Mouse (Mus musculus): ENCODE measurements at regions not wholly inside any gene's neighbourhood (a gene's known extent, or its start where the extent isn't known, plus 50 kb on each side); places are given as distances from the start of the nearest gene placed in this dataset.

DNA sequence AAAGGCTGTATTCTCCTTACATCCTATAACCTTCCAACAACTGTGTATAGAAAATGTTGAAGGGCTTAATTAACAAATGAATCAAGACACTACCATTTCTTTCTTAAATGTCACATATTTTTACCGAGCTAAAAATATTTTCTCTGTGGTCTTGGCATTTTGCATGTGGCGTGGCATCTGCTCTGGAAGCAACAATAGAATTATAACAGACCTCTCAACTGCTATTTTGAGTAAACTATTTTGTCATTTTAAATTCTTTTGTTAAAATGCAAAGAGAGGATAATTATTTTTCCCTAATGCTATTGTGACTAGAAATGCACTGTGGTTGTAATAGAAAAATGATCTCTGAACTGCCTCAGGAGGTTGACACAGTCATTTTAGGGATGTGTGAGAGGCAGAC, 187.9 kb downstream of the Spry2 start:
- peak in 1 of 2 experiments; percentile 25 for DNase-seq

DNA sequence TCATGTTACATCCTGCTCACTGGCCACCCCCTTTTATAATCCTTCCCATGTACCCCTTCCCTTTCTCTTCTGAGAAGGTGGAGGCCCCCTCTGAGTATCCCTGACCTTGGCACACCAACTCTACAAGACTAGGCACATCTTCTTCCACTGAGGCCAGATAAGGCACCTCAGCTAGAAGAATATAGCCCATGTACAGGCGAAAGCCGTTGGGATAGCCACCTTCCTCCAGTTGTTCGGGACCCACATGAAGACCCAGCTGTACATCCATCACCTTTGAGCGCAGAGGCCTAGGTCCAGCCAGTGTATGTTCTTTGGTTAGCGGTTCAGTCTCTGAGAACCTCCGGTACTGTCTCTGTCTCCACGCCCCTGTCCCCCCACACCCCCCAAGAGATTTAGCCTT, 189.9 kb downstream of the Spry2 start:
- DNase-seq = no peak

DNA sequence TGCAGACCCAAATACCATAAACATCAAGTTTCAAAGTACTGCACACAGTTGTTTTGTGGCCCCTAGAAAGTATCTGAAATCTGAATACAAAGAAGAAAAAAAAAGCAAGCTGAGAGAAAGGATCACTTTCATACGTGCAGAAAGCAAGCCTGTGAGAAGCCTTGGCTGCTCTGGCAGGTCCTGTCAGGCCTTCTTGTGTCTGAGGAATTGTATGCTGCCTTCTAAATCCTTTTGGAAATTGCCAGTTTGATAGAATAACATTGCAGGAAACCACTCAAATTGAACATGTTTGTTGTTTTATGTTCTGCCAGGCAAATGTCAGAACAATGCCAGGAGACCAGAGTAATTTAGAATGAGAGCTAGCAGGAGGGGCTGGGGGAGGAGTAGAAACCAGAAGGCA, 198.0 kb downstream of the Spry2 start:
- no peak for DNase-seq

DNA sequence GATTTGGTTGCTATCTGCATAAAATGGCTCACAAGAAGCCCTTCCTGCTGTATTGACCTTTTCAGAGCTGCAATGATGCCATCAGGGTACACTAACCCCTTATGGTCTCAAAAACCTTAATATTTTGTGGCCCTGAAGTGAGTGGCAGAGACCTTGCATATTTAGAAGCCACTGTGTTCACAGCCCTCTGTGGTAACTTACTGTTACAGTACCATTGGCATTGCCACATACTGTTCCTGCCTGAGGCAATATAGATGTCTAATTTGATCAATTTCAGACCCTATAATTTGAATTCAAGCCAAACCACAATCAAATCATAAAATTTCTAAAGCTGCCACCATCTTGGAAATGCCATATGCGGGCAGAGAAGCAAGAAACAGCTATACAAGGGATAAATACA, 198.5 kb downstream of the Spry2 start:
- DNase-seq = no peak

DNA sequence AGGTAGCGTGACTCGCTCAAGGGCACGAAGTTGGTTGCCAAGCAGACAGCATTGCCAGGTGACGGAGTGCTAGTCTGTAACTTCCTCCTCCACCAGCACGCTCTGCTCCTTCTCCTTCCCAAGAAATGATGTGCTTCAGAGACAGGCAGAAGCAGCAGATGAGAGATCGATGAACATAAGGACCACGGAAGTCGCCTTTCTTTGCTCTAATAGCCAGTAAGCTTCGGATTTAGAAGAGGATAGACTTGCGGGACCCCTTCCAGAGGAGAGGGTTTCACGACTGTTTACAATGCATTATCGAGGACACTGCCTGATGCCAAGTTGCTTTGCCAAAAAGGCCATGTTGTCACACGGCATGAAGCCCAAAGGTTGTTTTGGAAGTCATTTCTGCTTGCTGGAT, 199.2 kb downstream of the Spry2 start:
- peak; percentile 83 to 87 for DNase-seq

DNA sequence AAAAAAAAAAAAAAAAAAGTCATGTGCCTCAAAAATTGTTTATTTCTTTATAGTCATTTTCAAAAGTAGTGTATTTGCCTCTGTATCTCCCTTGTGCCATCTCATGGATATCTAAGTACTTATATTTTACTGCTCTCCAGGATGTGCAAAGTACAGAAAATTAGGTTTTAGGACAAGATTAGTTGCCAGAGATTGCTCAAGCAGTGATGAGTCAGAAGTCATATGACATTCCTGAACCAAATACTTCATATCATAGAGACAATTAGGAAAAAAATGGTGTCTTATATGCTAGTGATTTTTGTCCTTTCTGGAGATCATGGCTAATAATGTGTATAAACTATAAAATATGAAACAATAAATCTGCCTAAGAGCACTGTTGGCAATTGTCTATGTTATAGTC, 201.7 kb downstream of the Spry2 start:
- no peak for DNase-seq

DNA sequence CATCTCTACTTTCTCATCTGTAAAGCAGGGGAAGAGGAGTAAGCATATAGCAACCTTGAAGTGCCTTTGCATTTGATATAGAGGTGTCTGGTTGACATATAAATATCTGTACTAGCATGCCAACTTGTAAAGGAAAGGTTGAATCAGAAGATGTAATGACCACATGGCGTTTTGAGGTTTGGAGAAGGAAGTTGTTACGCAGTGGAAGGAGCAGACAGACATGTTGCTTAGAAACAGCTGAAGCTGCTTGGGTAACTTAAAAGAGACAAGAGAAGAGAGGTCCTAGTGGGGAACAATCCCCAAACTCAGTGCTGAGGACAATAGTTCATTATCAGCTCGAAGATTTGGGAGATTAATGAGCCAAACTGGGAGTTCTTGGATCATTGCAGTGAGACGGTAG, 202.9 kb downstream of the Spry2 start:
- DNase-seq = no peak

DNA sequence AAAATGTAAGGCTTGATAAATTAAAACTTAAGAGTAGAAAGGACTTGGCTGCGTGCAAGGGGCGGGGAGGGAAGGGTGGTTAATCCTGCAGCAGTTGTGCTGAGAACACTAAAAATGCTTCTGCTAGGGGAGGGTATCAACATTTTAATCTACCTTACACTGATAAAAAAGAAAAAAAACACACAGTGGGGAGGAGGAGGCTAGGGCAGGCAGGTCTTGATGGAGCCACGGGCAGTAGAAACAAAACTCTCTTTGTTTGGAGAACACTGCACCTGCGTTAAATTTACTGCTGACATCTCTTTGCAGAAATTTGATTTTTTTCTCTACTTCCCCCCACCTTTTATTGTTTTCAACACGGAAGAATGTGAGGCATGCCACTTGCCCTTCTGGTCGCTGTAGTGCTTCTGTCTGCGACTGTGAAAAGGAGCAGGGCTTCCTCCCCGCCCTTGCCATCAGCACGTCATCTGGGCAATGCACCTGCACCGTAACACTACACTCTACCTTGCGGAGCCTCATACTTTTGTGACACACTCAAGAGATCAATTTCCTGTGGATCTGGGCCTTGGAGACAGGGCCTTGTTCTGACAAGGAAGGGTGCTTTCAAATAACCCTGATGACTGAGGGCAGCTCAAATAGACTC, 211.7 kb downstream of the Spry2 start:
- DNase-seq = no peak

DNA sequence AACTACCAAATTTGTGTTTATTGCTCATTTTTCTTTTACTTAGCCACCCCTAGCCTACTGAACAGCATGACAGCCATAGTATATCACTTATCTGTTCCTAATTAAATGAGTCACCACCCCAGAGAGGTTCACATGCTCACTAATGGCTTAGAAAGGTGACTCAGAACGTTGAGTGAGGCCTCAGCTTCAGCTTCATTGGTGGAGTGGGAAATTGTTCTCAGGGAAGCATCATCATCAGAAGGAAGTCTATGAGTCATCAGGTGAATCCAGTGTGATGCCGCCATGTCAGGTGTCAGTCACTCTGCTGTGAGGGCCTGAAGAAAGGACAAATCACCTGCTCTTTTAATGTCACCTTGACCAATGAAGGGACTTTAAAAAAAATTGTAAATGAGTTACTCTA, 212.3 kb downstream of the Spry2 start:
- DNase-seq = no peak

DNA sequence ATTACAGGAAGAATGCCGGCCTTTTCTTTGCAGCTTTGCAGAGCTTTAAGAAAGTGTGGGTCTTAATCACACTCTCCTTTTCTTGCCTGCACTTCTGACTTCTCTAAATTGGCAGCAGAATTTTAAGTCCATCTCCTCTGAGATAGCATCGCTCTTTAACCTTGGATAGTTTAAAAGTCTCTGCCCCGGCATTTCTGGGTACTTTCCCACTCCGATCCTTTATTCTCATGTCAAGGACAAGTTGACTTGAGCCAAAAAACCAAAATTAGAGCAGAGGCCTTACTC, 220.0 kb downstream of the Spry2 start:
- no peak for DNase-seq

DNA sequence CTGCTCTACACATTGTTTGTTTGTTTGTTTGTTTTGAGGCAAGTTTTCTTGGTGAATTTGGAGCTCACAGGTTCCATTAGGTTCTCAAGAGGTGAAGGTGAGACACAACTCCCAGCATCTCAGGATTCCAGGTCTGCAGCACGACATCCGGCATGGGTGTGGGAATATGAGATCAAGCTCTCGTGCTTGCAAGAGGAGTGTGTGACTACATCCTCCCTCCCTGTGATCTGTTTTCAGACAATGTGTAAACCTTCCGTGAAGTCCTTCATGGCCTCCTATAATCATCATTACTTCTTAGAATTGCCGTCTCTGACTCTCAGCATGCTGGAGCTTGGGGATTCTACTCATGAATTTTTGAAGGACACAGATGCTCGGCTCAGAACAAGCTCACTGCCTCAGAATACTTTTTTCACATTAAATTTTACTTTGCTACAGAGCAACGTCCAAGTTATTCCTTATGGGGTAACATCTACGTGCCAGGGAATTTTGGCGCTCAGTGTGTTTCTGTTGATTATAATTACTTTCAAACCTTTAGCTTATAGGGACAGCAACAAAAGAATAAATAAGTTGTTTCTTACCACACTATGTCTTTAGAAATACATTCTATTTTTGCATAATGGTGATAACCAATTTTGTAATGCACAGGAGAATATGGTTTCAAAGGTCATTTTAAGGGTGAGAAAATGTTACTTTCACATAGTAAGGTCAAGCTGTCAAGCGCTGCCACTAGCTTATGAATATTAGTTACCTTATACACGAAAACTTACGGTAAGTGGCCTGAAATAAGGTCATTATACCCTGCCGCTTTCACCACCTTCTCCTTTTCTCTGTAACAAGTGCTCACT, 220.6 kb downstream of the Spry2 start:
- no peak for DNase-seq

DNA sequence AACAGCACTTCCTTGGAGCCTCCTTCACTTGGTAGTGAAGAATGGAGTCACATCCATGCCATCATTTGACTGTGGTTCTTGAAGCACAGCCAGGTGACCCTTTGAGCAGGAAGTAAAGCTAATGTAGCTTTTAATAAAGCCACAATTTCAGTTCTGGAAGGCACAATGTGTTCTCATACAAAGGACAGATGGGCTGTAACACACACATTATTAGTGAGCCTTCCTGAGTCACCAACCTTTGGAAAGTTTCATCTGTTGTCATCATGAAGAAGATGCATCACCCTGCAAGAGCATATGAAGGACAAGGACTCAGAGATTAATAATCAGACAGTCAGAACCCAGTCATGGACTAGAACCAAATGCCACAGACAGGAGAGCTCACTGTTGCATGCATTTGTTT, 221.6 kb downstream of the Spry2 start:
- no peak for DNase-seq

DNA sequence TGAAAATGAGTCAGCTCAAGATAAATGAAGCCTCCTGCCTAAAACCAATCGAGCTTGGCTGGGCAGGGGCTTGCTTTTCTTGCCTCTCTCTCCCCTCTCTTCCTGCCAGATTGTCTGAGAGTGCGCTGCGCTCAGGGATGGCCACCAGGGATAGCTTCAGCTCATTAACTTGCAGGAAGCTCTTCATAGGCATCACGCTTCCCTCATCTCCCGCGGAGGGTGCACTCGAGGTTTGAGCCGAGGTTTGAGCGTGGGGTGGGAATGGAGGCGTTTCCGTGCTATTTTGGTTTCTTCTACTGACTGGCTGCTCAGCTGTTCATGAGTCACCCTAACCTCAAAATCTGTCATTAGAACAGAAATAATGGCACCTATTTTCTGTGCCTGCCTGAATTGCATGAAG, 227.7 kb downstream of the Spry2 start:
- DNase-seq = peak; percentile 71 to 81

DNA sequence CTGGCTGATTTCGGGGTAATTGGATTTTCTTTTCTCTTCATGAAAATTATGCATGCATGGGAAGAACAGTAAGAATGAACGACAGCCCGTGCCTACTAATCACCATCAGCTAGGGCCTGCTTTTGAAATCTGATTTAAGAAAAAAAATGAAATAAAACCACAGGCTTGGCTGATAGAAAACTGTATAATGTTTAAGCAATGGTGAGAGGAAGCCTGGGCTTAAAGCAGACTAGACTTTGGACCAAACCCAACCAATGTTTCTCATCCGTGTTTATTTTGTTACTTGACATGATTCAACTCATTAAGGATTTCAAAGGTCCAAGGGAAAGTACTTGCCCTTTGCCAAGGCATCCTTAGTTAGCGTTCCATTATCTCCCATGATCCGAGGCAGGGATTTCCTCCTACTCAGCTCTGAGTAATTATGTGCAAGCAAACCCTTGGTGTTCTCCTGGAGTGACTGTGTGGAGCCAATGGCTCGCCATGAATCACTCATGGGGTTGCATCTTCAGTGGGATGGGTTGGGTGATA, 231.9 kb downstream of the Spry2 start:
- DNase-seq = no peak

DNA sequence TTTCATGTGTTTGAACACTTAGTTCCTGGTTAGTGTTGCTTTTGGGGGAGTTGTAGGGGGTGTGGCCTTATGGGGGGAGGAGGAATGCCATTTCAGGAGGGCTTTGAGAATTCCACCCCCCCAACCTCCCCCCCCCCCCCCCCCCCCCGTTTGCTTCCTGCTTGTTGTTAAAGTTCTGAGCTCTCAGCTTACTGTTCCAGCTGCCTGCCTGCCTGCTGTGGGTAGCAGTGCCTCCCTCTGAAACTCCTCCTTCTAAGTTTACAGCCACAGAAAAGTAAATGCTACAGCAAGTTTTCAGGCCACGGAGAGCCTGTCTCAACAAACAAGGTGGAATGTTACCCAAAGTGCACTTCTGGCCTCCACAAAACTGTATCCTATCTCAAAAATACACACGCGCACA, 233.1 kb downstream of the Spry2 start:
- DNase-seq = no peak

DNA sequence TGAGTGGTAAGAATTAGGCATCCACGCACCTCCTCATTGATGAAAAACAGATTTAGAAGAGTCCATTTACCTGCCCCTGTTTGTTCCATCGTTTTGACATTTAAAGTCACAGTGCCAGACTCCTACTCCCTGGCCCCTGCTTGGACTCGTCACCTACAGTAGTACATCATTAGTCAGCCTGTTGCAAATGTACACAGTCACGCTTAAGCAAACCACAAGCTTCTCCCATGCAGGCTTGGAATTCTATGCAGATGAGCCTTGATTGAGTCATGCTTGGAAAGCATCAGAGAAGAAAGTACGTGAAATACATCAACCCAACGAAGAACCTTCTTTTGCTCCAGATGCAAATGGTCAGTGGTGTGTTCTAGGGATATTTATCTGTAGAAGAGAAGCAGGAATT, 233.8 kb downstream of the Spry2 start:
- DNase-seq = no peak

DNA sequence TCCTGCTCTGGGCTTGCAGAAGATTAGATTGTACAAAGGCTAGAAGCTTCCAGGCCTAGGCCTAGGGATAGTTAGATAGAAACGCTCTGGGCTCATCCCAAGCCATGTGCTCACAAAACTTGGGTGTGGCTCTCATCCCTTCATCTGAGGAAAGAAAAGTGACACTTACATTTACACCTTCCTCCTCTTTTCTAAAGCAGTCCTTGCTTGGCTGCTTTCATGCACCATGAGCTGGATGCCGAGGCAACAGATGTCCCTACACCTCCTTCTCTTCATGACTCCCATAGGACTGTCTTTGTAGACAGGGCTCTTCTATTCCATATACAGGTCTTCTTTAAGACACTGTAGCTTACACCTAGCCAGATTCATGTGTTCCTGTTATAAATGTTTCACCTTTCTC, 238.3 kb downstream of the Spry2 start:
- no peak for DNase-seq

DNA sequence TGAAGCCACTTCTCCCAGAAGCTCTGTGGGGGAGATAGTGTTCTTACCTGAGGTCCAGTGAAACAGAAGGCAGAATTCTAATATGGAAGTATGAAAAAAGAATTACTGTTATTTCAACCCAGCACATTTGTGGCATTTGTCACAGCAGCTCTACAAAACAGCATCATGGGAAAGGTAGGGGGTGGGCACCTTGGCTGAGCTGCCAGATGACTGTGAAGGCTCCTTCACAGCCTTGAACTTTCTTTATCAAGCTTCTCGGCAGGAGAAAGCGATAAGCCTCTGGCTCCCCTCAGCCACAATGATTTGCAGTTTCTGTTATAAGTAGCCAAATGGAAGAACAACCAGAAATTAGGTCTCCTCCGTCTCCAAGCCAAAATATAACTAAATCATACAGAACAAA, 249.5 kb downstream of the Spry2 start:
- no peak for DNase-seq

DNA sequence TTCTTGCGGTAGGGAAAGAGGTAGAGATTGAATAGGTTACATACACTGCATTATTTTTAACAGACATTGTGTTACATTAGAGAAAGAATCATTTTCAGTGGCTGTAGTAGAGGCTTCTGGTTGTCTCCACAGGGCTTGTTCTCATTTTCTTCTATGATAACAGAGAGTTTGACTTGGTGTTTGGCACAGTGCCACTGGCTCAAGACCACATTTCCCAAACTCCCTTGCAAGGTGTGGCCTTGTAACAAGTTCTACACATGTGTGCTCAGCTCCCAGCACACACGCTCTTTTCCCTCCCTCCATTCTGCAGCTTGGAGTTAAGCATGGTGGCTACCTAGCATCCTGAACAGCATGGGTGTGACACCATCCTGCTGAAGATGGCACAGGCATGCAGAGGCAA, 252.2 kb downstream of the Spry2 start:
- no peak for DNase-seq

DNA sequence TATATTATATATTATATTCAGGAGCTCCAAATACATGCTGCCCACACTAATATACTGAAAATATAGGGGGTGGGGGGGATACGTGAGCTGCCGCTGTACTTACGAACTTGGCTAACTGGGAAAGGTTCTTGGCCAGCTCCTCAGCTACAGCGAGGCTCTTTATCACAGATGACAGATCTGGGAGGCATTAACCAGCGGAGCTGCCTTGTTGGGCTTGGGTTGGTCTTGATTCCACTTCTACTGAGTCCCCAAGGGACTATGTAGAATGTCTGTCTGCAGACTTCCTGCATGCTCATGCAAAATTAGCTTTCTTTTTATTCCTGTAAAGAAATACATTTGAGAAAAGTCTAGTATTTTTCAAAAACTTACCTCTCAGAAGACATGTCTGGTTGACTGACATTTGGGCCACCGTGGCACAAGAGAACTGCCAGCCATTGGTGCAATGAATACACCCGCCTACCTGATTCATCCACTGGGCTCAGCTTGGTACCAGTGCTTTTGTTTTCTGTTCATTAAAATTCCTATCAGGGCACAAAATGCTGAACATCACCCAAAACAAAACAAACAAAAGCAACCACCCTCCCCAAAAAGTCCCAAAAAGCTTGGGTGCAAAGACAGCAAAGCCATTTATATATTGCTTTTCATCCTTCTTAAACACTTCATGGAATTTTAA, 253.2 kb downstream of the Spry2 start:
- no peak for DNase-seq

DNA sequence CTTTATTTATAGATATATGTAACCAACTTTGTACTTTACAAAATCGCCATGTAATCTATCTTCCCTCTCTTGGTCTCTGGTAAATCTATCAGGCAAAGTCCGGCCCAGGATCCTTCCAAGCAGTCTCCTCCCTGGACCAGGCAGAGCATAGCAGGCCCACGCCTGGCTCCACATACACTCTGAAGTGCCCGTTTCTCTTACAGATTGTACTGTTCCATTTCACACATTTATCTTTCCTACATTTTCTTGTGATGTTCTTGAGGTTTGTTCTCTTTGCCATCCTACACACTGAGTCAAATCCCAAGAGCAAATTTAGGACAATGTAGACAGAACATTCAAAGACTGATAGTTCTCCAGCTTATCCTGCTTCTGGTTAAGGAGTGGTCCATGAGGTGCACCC, 264.3 kb downstream of the Spry2 start:
- DNase-seq = no peak

DNA sequence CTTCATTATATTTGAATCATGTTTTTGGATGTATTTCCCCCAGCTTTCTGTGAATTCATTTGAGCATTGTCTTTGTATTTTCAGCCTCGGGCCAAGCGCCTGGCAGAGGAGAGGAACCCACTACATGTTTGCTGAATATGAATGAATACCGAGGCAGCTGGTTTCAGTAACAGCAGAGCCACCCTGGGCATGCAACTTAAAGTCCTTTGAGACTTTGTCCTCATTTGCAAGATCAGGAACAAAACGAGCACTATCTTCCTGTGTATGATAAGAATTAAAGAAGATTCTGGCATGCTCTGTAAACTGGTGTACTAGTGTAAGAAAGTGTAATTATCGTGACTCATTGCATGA, 265.0 kb downstream of the Spry2 start:
- DNase-seq = peak in 1 of 2 experiments; percentile 9

DNA sequence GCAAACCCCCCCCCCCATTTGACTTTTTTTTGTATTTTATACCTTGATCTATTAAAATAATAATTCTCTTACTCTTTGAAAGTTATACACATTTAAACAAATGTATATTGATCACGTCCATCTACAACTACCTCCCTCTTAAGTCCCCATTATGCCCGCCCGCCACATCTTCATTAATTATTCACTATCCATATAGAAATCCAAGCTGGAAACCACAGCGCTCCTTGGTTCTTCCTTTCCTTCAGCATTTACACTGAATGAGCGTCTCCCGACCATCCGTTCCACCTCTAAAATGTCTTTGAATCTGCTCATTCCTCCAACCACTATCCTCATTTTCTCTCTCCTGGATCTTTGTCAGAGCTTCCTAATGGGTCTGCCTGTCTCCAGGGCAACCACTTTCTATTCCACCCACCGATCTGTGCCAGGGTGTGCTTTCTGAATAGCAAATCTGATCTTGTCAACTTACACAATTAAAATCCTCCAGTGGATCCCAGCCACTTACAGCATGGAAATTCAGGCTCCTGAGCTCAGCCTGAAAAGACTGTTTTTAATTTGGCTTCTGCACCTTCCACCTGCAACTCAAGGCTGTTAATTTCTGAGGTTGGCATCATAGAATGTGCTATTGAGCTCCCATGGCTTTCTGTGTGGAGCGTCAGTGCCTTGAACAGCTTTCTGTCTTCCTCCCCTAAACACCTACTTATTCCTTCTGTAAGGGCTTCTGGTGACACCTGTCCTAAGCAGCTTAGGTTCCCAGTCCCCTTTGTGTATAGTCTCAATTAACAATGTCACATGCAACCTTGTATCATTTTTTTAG, 265.5 kb downstream of the Spry2 start:
- peak; percentile 12 to 24 for DNase-seq

Data from cerebellum, adult 18-20 months (tissue).